Mouse (Mus musculus) midbrain, embryonic 16.5 days (tissue): ENCODE data around the gene Iqschfp. TPM values are rescaled to one million over a fixed set of nuclear protein-coding genes. Genes with fewer than 3 reads are reported as not detected.
A peak's percentile ranks its signal among the peaks of the same experiment; 100 is the strongest.

ENCODE experiments used
- ATAC-seq: fragments of 200-750 bp; cut with Nextera tagmentation; 2 replicates; pipeline ENCODE4 v1.8.0; 2017; ENCODE audit warnings: moderate TSS enrichment
- H3K27ac ChIP-seq: fragments of 300-500 bp; sonication (generic); 2 replicates; pipeline ENCODE4 v1.5.1; 2014; ENCODE audit warnings: mild to moderate bottlenecking, low read length, mixed read lengths
- H3K27me3 ChIP-seq: fragments of 300-500 bp; sonication (generic); 2 replicates; pipeline ENCODE4 v1.6.1; 2014; ENCODE audit warnings: low read depth, low read length, mixed read lengths; ENCODE audit not compliant: control insufficient read depth, insufficient read depth
- H3K36me3 ChIP-seq: fragments of 300-500 bp; sonication (generic); 2 replicates; pipeline ENCODE4 v1.6.1; 2014; ENCODE audit warnings: mild to moderate bottlenecking, low read length, moderate library complexity, mixed read lengths; ENCODE audit not compliant: control insufficient read depth, insufficient read depth
- H3K4me1 ChIP-seq: fragments of 300-500 bp; sonication (generic); 2 replicates; pipeline ENCODE4 v1.6.1; 2014; ENCODE audit warnings: mild to moderate bottlenecking, low read length, mixed read lengths; ENCODE audit not compliant: control insufficient read depth, insufficient read depth
- H3K4me2 ChIP-seq: fragments of 300-500 bp; sonication (generic); 2 replicates; pipeline ENCODE4 v1.6.1; 2014; ENCODE audit warnings: mild to moderate bottlenecking, low read length, mixed read lengths
- H3K4me3 ChIP-seq: fragments of 300-500 bp; sonication (generic); 2 replicates; pipeline ENCODE4 v1.5.1; 2014; ENCODE audit warnings: low read depth, mild to moderate bottlenecking, low read length, moderate library complexity, mixed read lengths
- H3K9ac ChIP-seq: fragments of 300-500 bp; sonication (generic); 2 replicates; pipeline ENCODE4 v1.6.1; 2014; ENCODE audit warnings: low read depth, low read length, mixed read lengths
- H3K9me3 ChIP-seq: fragments of 300-500 bp; sonication (generic); replicated peaks from 2 replicates; pipeline ENCODE4 v1.6.1; 2014; ENCODE audit warnings: mild to moderate bottlenecking, low read length, mixed read lengths; ENCODE audit not compliant: control insufficient read depth, poor library complexity, severe bottlenecking
- WGBS: fragments of 180-500 bp; shearing (Covaris S2); extraction: QIAGEN DNeasy Blood & Tissue Kit; methylation state at CpG from one replicate; pipeline ENCODE4 v1.1.7; 2014; 5-methylcytosine and 5-hydroxymethylcytosine counted together
- polyA plus RNA-seq: library from polyadenylated mRNA; unstranded; fragments of >200 nt; fragmentation: Nextera tagmentation; extraction: Ambion mirVana; gene quantifications from 2 replicates; pipeline ENCODE4 v1.2.1, GENCODE M21; 2015

Iqschfp gene
- polyA plus RNA-seq, 1 experiment from 2014 or later: 6.7 TPM

- Histone ChIP-seq H3K9me3 (no peaks in the 10 kb centered on the region), H3K36me3 (no peaks in the 10 kb centered on the region), H3K4me2 (peak overlapping the region; percentile 59), H3K27ac (peak overlapping the region; percentile 75; the same call in 1 of the 2 replicates), H3K4me3 (peak overlapping the region; percentile 37), H3K27me3 (no peaks in the 10 kb centered on the region), H3K9ac (peak overlapping the region; percentile 13; the same call in 1 of the 2 replicates), H3K4me1 (peaks cover 5% of the 10 kb centered on the region; the same call in 1 of the 2 replicates)
- 52% methylated on average over 10 of the region's 10 CpGs for WGBS
- peak; percentile 47 for ATAC-seq
Measured at GRCm38 (mm10) chr3:67892768-67893167, 736 bp downstream of the Iqschfp start.

GRCm38 (mm10) chr3:67902517-67902916, 10.5 kb downstream of the Iqschfp start:
- ATAC-seq: no peak

GRCm38 (mm10) chr3:67908586-67908985, 16.6 kb downstream of the Iqschfp start:
- H3K4me1 ChIP-seq: no peaks in the 10 kb centered on the region
- no peak overlapping the region for H3K9ac ChIP-seq
- no peak overlapping the region for H3K4me3 ChIP-seq
- no peaks in the 10 kb centered on the region for H3K9me3 ChIP-seq
- no peaks in the 10 kb centered on the region for H3K36me3 ChIP-seq
- H3K27ac ChIP-seq: no peak overlapping the region
- no peak overlapping the region for H3K4me2 ChIP-seq
- WGBS: 85% methylated on average over 2 of the region's 2 CpGs
- ATAC-seq: no peak
- no peaks in the 10 kb centered on the region for H3K27me3 ChIP-seq

More at GRCm38 (mm10) chr3:67902517-67902916, 10.5 kb downstream of the Iqschfp start:
- H3K4me2 ChIP-seq: no peak overlapping the region
- no peaks in the 10 kb centered on the region for H3K27me3 ChIP-seq
- H3K9me3 ChIP-seq: no peaks in the 10 kb centered on the region
- no peak overlapping the region for H3K9ac ChIP-seq
- H3K36me3 ChIP-seq: no peaks in the 10 kb centered on the region
- no peak overlapping the region for H3K27ac ChIP-seq
- no peaks in the 10 kb centered on the region for H3K4me1 ChIP-seq
- 80% methylated on average over 4 of the region's 4 CpGs for WGBS
- H3K4me3 ChIP-seq: no peak overlapping the region

GRCm38 (mm10) chr3:67918098-67918497, 26.1 kb downstream of the Iqschfp start:
- WGBS: 43% methylated on average over 3 of the region's 3 CpGs
- H3K9me3 ChIP-seq: no peaks in the 10 kb centered on the region
- no peak overlapping the region for H3K4me3 ChIP-seq
- H3K4me2 ChIP-seq: no peak overlapping the region
- H3K36me3 ChIP-seq: no peaks in the 10 kb centered on the region
- H3K27ac ChIP-seq: no peak overlapping the region
- peaks cover 2% of the 10 kb centered on the region; the same call in 1 of the 2 replicates for H3K27me3 ChIP-seq
- no peak for ATAC-seq
- H3K4me1 ChIP-seq: no peaks in the 10 kb centered on the region; the same call in 1 of the 2 replicates
- no peak overlapping the region for H3K9ac ChIP-seq

- Histone ChIP-seq H3K4me3 (no peak overlapping the region), H3K36me3 (no peaks in the 10 kb centered on the region), H3K4me2 (no peak overlapping the region), H3K4me1 (no peaks in the 10 kb centered on the region; the same call in 1 of the 2 replicates), H3K27me3 (peaks cover 2% of the 10 kb centered on the region; the same call in 1 of the 2 replicates), H3K27ac (no peak overlapping the region), H3K9ac (no peak overlapping the region), H3K9me3 (no peaks in the 10 kb centered on the region)
- peak; percentile 70 for ATAC-seq
- 25% methylated on average over 8 of the region's 8 CpGs for WGBS
Measured at GRCm38 (mm10) chr3:67918634-67919259, 26.7 kb downstream of the Iqschfp start.

- peaks cover 2% of the 10 kb centered on the region; the same call in 1 of the 2 replicates for H3K27me3 ChIP-seq
- H3K4me2 ChIP-seq: no peak overlapping the region
- no peaks in the 10 kb centered on the region for H3K9me3 ChIP-seq
- WGBS: 90% methylated on average over 4 of the region's 4 CpGs
- no peak overlapping the region for H3K4me3 ChIP-seq
- no peaks in the 10 kb centered on the region; the same call in 1 of the 2 replicates for H3K4me1 ChIP-seq
- no peaks in the 10 kb centered on the region for H3K36me3 ChIP-seq
- H3K9ac ChIP-seq: no peak overlapping the region
- H3K27ac ChIP-seq: no peak overlapping the region
- ATAC-seq: no peak
Measured at GRCm38 (mm10) chr3:67923095-67923494, 31.1 kb downstream of the Iqschfp start.

- no peak overlapping the region for H3K4me3 ChIP-seq
- H3K9ac ChIP-seq: no peak overlapping the region
- no peaks in the 10 kb centered on the region for H3K4me1 ChIP-seq
- no peak overlapping the region for H3K27ac ChIP-seq
- WGBS: 93% methylated on average over 2 of the region's 2 CpGs
- no peak for ATAC-seq
- peaks cover 2% of the 10 kb centered on the region; the same call in 1 of the 2 replicates for H3K27me3 ChIP-seq
- H3K4me2 ChIP-seq: no peak overlapping the region
- no peaks in the 10 kb centered on the region for H3K9me3 ChIP-seq
- H3K36me3 ChIP-seq: no peaks in the 10 kb centered on the region
Measured at GRCm38 (mm10) chr3:67925453-67925852, 33.4 kb downstream of the Iqschfp start.

- Histone ChIP-seq H3K9ac (no peak overlapping the region), H3K4me1 (no peaks in the 10 kb centered on the region), H3K4me3 (no peak overlapping the region), H3K27me3 (no peaks in the 10 kb centered on the region; the same call in 1 of the 2 replicates), H3K4me2 (no peak overlapping the region), H3K9me3 (no peaks in the 10 kb centered on the region), H3K36me3 (no peaks in the 10 kb centered on the region), H3K27ac (no peak overlapping the region)
- 74% methylated on average over 10 of the region's 10 CpGs for WGBS
- ATAC-seq: no peak
Measured at GRCm38 (mm10) chr3:67930424-67931133, 38.5 kb downstream of the Iqschfp start.

- Histone ChIP-seq H3K27ac (no peak overlapping the region), H3K4me1 (no peaks in the 10 kb centered on the region), H3K36me3 (no peaks in the 10 kb centered on the region), H3K4me3 (no peak overlapping the region), H3K9me3 (no peaks in the 10 kb centered on the region), H3K9ac (no peak overlapping the region), H3K27me3 (no peaks in the 10 kb centered on the region; the same call in 1 of the 2 replicates), H3K4me2 (no peak overlapping the region)
- ATAC-seq: no peak
- WGBS: 79% methylated on average over 8 of the region's 8 CpGs
Measured at GRCm38 (mm10) chr3:67931181-67931580, 39.1 kb downstream of the Iqschfp start.
